Mouse (Mus musculus) E14TG2a.4 (cell line): ENCODE measurements around the gene Ubxn2a.

Experiments
- CTCF ChIP-seq: conservative IDR thresholded peaks from 2 replicates; pipeline ENCODE4 v1.5.1; 2014; ENCODE audit warnings: low read length
- NANOG ChIP-seq: IDR thresholded peaks from 2 replicates; pipeline ENCODE4 v1.6.1; 2014; ENCODE audit warnings: borderline replicate concordance, low read length, mixed read lengths
- POU5F1 ChIP-seq: IDR thresholded peaks from 2 replicates; pipeline ENCODE4 v1.6.1; 2014; ENCODE audit warnings: low read length, borderline replicate concordance

GRCm38 (mm10) chr12:4871260-4871659 is 36.2 kb downstream of the Ubxn2a start:
- TF ChIP-seq CTCF (no peak), POU5F1 (no peak), NANOG (no peak)
